Mouse (Mus musculus) embryonic facial prominence, embryonic 13.5 days (tissue): ENCODE results near the gene Caprin1. TPM values are rescaled to one million over a fixed set of nuclear protein-coding genes. Genes with fewer than 3 reads are reported as not detected.

ENCODE experiments used
- ATAC-seq: fragments of 200-750 bp; cut with Nextera tagmentation; 2 replicates; pipeline ENCODE4 v1.8.0; 2017; ENCODE audit warnings: low read depth; ENCODE audit not compliant: insufficient number of reproducible peaks, insufficient read depth, low FRiP score, low TSS enrichment
- H3K27ac ChIP-seq: fragments of 300-500 bp; sonication (generic); 2 replicates; pipeline ENCODE4 v1.5.1; 2015; ENCODE audit warnings: moderate library complexity, mild to moderate bottlenecking, inconsistent platforms
- H3K27me3 ChIP-seq: fragments of 300-500 bp; sonication (generic); 2 replicates; pipeline ENCODE4 v1.6.1; 2015; ENCODE audit warnings: mild to moderate bottlenecking, inconsistent platforms
- H3K36me3 ChIP-seq: fragments of 300-500 bp; sonication (generic); 2 replicates; pipeline ENCODE4 v1.6.1; 2015; ENCODE audit warnings: mild to moderate bottlenecking, inconsistent platforms
- H3K4me1 ChIP-seq: fragments of 300-500 bp; sonication (generic); 2 replicates; pipeline ENCODE4 v1.6.1; 2015; ENCODE audit warnings: inconsistent platforms
- H3K4me2 ChIP-seq: fragments of 300-500 bp; sonication (generic); 2 replicates; pipeline ENCODE4 v1.6.1; 2015; ENCODE audit warnings: moderate library complexity, mild to moderate bottlenecking, inconsistent platforms
- H3K4me3 ChIP-seq: fragments of 300-500 bp; sonication (generic); 2 replicates; pipeline ENCODE4 v1.5.1; 2015; ENCODE audit warnings: mild to moderate bottlenecking, inconsistent platforms
- H3K9ac ChIP-seq: fragments of 300-500 bp; sonication (generic); 2 replicates; pipeline ENCODE4 v1.6.1; 2015; ENCODE audit warnings: mild to moderate bottlenecking, inconsistent platforms
- H3K9me3 ChIP-seq: fragments of 300-500 bp; sonication (generic); 2 replicates; pipeline ENCODE4 v1.6.1; 2016; ENCODE audit warnings: inconsistent platforms
- WGBS: fragments of 180-500 bp; shearing (Covaris S2); methylation state at CpG from one replicate; pipeline ENCODE4 v1.1.7; 2015; ENCODE audit warnings: mixed read lengths; 5-methylcytosine and 5-hydroxymethylcytosine counted together
- polyA plus RNA-seq: library from polyadenylated mRNA; unstranded; fragments of >200 nt; fragmentation: Nextera tagmentation; extraction: Ambion mirVana; gene quantifications from 2 replicates; pipeline ENCODE4 v1.2.1, GENCODE M21; 2015

The Caprin1 gene
- 332 TPM in 2 replicates for polyA plus RNA-seq

DNA sequence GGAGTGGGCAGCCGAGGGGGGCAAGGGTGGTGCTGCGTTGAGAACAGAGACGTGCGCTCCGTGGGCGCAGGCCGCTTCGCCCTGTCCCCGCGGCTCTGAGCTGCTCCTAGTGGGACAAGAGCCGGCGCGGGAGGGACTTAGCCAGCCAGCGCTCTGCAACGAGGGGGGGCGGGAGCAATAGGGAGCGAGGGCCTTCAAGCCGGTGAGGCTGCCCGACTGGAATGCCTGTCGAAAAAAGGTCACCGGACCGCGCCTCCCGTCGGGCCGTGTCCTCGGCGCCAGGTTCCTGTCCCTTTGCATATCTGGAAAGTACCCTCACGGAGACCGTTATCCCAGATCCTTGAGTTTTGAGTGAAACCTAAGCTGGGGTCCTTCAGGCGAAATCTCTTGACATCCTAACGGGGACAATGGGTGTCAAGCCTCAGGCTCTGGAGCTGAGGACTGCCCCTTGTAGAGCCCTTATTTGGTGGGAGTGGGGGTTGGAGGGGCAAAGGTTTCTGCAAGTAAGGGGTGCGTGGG, at the start of gene Caprin1:
Caprin1 (minus strand) TSS at position 159 of the 519 bp plus-strand sequence.
- Histone ChIP-seq H3K9ac (peak within 1 kb of the TSS; percentile 99), H3K4me2 (peak within 1 kb of the TSS; percentile 67), H3K4me1 (peaks cover 21% of the 10 kb centered on the region), H3K4me3 (peak within 1 kb of the TSS; percentile 84), H3K27ac (peak within 1 kb of the TSS; percentile 100), H3K9me3 (no peaks in the 10 kb centered on the region), H3K27me3 (no peaks in the 10 kb centered on the region), H3K36me3 (peaks cover 12% of the 10 kb centered on the region)
- WGBS, result under 1% methylated on average over 32 of the region's 33 CpGs
- ATAC-seq, result peak; percentile 92

DNA sequence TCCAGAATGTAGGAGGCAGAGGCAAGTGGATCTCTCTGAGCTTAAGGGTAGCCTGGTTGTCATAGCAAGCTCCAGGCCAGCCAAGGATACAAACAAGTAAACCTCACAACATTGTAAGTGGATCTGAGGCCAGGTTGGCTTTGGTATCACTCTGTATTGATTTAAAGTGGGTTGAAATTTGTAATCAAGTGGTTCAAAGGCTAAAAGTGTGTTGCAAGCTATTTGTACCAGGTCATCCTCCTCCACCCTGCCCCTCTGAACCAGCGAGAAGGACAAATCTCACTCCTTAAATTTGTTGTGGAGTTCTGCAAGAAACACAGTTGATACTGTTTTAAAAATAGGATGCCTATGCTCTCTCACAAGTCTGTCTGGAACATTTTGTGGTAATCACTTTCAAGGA, 49.4 kb upstream of the Caprin1 start:
- Histone ChIP-seq H3K4me1 (no peaks in the 10 kb centered on the region), H3K9me3 (no peaks in the 10 kb centered on the region), H3K4me2 (no peak overlapping the region), H3K36me3 (no peaks in the 10 kb centered on the region), H3K27ac (no peak overlapping the region), H3K27me3 (no peaks in the 10 kb centered on the region), H3K4me3 (no peak overlapping the region), H3K9ac (no peak overlapping the region)
- WGBS, result 79% methylated on average over 1 of the region's 1 CpGs
- no peak for ATAC-seq

DNA sequence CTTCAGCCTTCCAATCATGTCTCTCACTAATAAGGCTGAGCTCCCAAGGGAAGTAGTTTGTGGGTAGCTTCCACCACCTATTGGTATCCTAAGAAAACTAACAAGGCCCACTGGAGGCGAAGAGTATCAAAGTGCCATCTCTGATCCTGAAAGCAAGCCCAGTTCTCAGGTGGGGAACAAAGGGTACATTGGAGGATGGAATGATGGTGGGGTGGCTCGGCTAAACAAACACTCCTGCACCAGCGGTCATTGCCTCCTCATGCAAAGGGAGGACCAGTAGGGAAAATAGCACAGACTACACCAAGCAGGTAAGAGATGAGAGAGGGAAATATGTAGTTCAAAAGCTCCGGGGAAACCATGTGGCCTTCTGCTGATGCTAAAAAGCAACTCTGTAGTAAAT, 48.8 kb upstream of the Caprin1 start:
- ATAC-seq, result no peak
- H3K4me1 ChIP-seq, result no peaks in the 10 kb centered on the region
- H3K4me2 ChIP-seq, result no peak overlapping the region
- WGBS, result 87% methylated on average over 4 of the region's 4 CpGs
- no peaks in the 10 kb centered on the region for H3K36me3 ChIP-seq
- no peak overlapping the region for H3K4me3 ChIP-seq
- H3K27ac ChIP-seq, result no peak overlapping the region
- H3K27me3 ChIP-seq, result no peaks in the 10 kb centered on the region
- H3K9ac ChIP-seq, result no peak overlapping the region
- no peaks in the 10 kb centered on the region for H3K9me3 ChIP-seq

DNA sequence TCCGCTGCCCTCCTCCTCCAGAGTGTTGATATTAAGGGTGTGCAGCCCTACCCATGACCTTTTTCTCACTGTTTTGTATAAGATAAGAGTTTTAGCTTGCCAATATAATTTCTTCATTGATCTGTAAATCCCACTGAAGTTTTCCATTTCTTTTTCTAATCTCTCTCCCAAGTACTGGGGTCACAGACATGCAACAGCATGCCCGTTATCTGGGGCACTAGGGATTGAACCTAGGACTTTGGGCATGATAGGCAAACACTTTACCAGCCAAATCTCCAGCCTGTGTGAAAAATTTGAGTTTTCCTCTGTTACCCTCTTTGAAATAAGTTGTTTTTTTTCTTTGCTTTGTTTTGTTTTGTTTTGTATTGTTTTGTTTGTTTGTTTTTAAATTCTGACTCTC, 46.6 kb upstream of the Caprin1 start:
- H3K27ac ChIP-seq, result no peak overlapping the region
- H3K4me1 ChIP-seq, result no peaks in the 10 kb centered on the region
- H3K4me2 ChIP-seq, result no peak overlapping the region
- H3K27me3 ChIP-seq, result no peaks in the 10 kb centered on the region
- H3K36me3 ChIP-seq, result no peaks in the 10 kb centered on the region
- H3K9me3 ChIP-seq, result no peaks in the 10 kb centered on the region
- H3K4me3 ChIP-seq, result no peak overlapping the region
- ATAC-seq, result no peak
- no peak overlapping the region for H3K9ac ChIP-seq
- WGBS, result 91% methylated on average over 2 of the region's 2 CpGs

DNA sequence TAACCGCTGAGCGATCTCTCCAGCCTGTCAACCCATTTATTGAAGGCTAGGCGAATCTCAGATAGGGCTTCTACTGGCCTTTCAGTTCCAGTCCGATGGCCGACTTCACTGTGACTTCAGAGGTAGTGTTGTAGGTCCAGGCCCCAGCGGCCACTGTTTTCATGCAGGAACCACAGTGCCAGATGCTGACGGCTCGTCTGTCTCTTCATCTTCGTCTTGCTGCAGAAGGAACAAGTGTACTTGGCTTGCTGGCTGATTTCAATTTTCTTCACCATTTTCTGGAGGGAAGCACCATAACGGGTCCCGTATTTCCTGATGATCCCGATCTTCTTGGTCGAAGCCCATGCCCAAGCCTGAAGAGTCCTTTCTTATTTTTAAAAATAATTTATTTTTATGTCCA, 45.9 kb upstream of the Caprin1 start:
- no peaks in the 10 kb centered on the region for H3K4me1 ChIP-seq
- ATAC-seq, result no peak
- H3K9ac ChIP-seq, result no peak overlapping the region

DNA sequence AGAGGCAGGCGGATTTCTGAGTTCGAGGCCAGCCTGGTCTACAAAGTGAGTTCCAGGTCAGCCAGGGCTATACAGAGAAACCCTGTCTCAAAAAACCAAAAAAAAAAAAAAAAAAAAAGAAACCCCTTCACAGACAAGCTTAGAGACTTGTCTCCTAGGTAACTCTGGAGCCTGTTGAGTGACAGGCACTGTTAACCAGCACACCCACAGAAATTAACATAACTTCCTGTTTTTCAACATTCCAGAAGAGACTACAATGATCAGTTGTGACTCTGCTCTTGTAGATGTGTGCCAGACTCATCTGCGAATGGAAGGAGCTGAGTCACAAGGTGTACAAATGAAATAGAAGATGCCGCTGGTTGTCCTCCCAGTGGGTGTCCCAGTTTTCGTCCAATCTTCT, 44.9 kb upstream of the Caprin1 start:
- Histone ChIP-seq H3K4me2 (no peak overlapping the region), H3K36me3 (no peaks in the 10 kb centered on the region), H3K9ac (no peak overlapping the region), H3K27ac (no peak overlapping the region), H3K9me3 (no peaks in the 10 kb centered on the region), H3K27me3 (no peaks in the 10 kb centered on the region), H3K4me1 (no peaks in the 10 kb centered on the region), H3K4me3 (no peak overlapping the region)
- 81% methylated on average over 5 of the region's 5 CpGs for WGBS
- no peak for ATAC-seq

More for the DNA sequence above, 45.9 kb upstream of the Caprin1 start:
- H3K36me3 ChIP-seq, result no peaks in the 10 kb centered on the region
- H3K27ac ChIP-seq, result no peak overlapping the region
- no peak overlapping the region for H3K4me2 ChIP-seq
- H3K4me3 ChIP-seq, result no peak overlapping the region
- H3K27me3 ChIP-seq, result no peaks in the 10 kb centered on the region
- 94% methylated on average over 13 of the region's 13 CpGs for WGBS
- H3K9me3 ChIP-seq, result no peaks in the 10 kb centered on the region

DNA sequence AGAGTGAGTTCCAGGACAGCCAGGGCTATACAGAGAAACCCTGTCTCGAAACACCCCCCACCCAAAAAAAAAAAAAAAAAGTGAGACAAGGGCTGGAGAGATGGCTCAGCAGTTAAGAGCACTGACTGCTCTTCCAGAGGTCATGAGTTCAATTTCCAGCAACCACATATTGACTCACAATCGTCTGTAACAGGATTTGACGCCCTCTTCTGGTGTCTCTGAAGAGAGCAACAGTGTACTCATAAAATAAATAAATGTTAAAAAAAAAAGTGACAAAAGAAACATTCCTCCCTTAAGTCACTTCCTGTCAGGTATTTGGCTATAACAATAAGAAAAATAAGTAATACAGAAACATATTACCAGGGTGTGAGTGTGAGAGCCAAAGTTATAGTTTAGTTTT, 41.0 kb upstream of the Caprin1 start:
- 0 out of 2 replicates have a peak, but pooled peaks cover 5% of the 10 kb centered on the region for H3K4me1 ChIP-seq
- no peaks in the 10 kb centered on the region for H3K27me3 ChIP-seq
- no peak overlapping the region for H3K27ac ChIP-seq
- ATAC-seq, result no peak
- H3K9ac ChIP-seq, result no peak overlapping the region
- H3K9me3 ChIP-seq, result no peaks in the 10 kb centered on the region
- 75% methylated on average over 3 of the region's 3 CpGs for WGBS
- H3K36me3 ChIP-seq, result no peaks in the 10 kb centered on the region
- H3K4me2 ChIP-seq, result no peak overlapping the region
- no peak overlapping the region for H3K4me3 ChIP-seq

DNA sequence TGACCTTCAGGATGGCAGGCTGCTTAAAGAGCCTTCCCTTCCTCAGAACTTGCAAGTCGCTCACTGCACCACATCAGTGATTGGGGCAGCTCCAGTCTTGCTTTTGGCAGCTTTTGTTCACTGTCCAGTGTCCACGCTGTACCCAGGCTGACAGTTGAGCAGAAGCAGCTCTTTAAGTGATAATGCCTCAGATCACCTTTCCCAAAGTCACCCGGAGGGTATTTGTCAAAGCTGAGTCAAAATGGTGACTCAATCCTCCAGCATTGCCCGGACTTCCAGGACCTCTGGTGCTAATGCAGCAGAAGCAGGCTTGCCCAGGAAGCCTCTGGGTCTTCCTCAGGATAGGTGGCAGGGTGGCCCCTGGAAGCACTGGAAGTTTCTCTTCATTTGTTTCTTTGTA, 39.7 kb upstream of the Caprin1 start:
- no peak overlapping the region for H3K9ac ChIP-seq
- H3K4me3 ChIP-seq, result no peak overlapping the region
- no peaks in the 10 kb centered on the region for H3K27me3 ChIP-seq
- H3K27ac ChIP-seq, result no peak overlapping the region
- ATAC-seq, result no peak
- 77% methylated on average over 4 of the region's 4 CpGs for WGBS
- H3K4me2 ChIP-seq, result no peak overlapping the region
- 0 out of 2 replicates have a peak, but pooled peaks cover 5% of the 10 kb centered on the region for H3K4me1 ChIP-seq
- H3K36me3 ChIP-seq, result no peaks in the 10 kb centered on the region
- H3K9me3 ChIP-seq, result no peaks in the 10 kb centered on the region

DNA sequence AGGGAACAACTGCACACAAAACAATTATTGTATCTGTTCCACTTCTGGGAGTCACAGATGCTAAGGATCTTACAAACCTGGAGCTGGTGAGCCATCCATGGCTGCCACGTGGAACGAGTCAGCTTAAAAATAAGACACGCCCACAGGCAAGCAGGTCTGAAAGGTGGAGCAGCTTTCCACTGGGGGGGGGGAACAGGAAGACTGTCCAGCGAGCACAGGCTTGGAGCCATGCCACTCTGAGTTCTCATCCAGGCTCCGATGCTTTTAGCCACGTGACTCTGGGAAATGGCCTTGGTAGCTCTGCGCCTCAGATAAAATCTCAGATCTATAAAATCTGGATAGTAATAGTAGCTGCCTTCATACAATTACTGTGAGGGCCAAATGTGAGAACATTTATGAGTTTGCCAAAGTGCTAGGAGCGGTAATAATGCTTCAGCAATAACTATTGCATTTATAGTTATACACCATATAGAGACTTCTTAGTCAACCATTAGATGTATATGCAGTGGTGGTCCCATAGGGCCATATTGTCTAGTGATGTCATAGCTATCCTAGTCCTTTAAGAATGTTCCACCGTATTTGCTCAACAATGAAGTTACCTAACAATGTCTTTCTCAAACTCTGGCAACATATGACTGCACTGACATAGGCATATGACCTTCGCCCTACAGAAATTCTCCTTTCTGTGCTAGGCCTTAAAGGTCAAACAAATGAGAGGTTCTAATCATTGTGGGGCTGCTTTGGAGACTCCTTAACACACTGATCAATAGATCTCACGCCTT, 38.4 kb upstream of the Caprin1 start:
- Histone ChIP-seq H3K9me3 (no peaks in the 10 kb centered on the region), H3K9ac (no peak overlapping the region), H3K36me3 (no peaks in the 10 kb centered on the region), H3K4me1 (0 out of 2 replicates have a peak, but pooled peaks cover 5% of the 10 kb centered on the region), H3K27ac (no peak overlapping the region), H3K27me3 (no peaks in the 10 kb centered on the region), H3K4me2 (no peak overlapping the region), H3K4me3 (no peak overlapping the region)
- no peak for ATAC-seq
- 67% methylated on average over 11 of the region's 11 CpGs for WGBS

DNA sequence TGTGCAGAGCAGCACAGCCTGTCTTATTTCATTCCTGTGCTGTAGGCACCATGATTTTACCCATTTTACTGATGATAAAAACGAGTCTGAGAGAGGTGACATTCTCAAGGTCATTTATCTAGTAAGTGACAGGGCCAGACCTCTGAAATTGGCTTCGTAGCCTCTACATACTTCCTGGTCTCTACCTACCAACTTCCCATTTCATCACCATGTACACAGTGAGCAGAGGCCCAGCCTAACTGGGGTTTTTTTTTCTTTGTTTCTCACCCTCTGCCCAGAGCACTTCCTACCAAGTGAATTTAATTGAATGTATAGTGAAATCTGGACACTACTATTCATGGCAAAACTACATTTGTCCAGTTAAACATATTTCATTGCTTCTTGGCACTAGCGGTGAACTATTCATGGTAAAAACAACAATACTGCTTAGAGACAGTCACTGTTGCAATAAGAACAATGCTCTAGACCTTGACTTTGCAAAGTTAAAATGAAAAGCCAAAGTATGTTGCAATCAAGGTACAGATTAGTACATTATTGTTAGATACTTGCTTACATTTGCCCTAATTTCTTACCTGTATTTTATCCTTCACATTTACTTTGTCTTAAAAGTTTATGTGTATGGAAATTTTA, 36.5 kb upstream of the Caprin1 start:
- no peak overlapping the region for H3K4me3 ChIP-seq
- H3K4me1 ChIP-seq, result 0 out of 2 replicates have a peak, but pooled peaks cover 5% of the 10 kb centered on the region
- H3K4me2 ChIP-seq, result no peak overlapping the region
- no peak for ATAC-seq
- H3K27me3 ChIP-seq, result no peaks in the 10 kb centered on the region
- H3K36me3 ChIP-seq, result no peaks in the 10 kb centered on the region
- no peaks in the 10 kb centered on the region for H3K9me3 ChIP-seq
- WGBS, result 74% methylated on average over 3 of the region's 3 CpGs
- no peak overlapping the region for H3K27ac ChIP-seq
- no peak overlapping the region for H3K9ac ChIP-seq

DNA sequence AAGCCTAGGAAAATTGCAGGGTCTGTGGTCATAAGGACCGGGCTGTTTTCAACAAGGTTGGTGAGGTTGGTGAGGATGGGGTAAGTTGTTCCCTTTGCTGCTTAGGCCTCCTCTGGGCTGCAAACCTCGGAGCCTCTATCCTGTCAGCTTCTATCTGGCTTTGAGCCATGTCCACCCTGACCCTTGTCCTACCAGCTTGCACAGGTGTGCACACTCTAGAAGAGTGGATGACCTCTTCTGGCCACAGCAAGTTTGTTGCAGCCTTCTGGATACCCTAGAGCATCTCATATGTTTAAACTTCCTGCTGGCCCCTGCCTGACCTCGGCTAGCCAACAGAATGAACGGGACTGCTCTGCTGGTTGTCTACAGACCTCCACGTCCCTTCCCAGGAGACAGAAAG, 35.5 kb upstream of the Caprin1 start:
- H3K9ac ChIP-seq, result no peak overlapping the region
- H3K4me1 ChIP-seq, result 0 out of 2 replicates have a peak, but pooled peaks cover 5% of the 10 kb centered on the region
- no peak overlapping the region for H3K4me3 ChIP-seq
- no peaks in the 10 kb centered on the region for H3K36me3 ChIP-seq
- ATAC-seq, result no peak; the same call in 1 of the 2 replicates
- no peaks in the 10 kb centered on the region for H3K9me3 ChIP-seq
- H3K27me3 ChIP-seq, result no peaks in the 10 kb centered on the region
- H3K27ac ChIP-seq, result no peak overlapping the region
- H3K4me2 ChIP-seq, result no peak overlapping the region
- WGBS, result 44% methylated on average over 5 of the region's 5 CpGs

DNA sequence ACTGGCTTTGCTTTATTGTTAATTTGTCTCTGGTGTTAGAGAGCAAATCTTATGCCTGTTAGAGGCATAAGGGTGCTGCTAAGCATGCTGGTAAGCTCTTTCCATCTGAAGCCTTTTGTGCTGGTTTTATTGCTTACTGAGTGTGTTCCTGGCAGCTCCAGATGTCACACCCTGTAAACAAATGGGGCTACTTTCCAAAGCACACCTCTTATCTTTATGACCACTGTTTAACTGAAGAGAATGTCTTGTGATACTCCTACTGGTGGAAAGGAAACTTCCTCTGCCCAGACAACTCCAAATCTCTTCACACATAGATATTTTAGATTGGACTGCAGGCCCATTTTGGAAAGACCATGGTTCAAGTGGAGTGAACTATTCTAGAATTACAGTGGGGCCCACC, 31.5 kb upstream of the Caprin1 start:
- H3K4me2 ChIP-seq, result no peak overlapping the region
- H3K27ac ChIP-seq, result no peak overlapping the region
- H3K9ac ChIP-seq, result no peak overlapping the region
- H3K27me3 ChIP-seq, result no peaks in the 10 kb centered on the region
- H3K4me1 ChIP-seq, result no peaks in the 10 kb centered on the region
- H3K9me3 ChIP-seq, result no peaks in the 10 kb centered on the region
- no peaks in the 10 kb centered on the region for H3K36me3 ChIP-seq
- no peak for ATAC-seq
- no peak overlapping the region for H3K4me3 ChIP-seq
